Mouse (Mus musculus) G1E (cell line): Measurements from ENCODE around the gene Hoxb6.

Source experiments
- CTCF ChIP-seq: IDR thresholded peaks from 2 replicates; pipeline ENCODE4 v1.5.1; 2012; ENCODE audit warnings: low read depth, low read length, inconsistent platforms, mixed read lengths
- POLR2AphosphoS5 ChIP-seq: IDR thresholded peaks from 2 replicates; pipeline ENCODE4 v1.6.1; 2012; ENCODE audit warnings: low read depth, low read length, inconsistent platforms; ENCODE audit not compliant: insufficient replicate concordance
- TAL1 ChIP-seq: conservative IDR thresholded peaks from 2 replicates; pipeline ENCODE4 v1.6.1; 2012; ENCODE audit warnings: low read depth, low read length, inconsistent platforms, mixed read lengths

DNA sequence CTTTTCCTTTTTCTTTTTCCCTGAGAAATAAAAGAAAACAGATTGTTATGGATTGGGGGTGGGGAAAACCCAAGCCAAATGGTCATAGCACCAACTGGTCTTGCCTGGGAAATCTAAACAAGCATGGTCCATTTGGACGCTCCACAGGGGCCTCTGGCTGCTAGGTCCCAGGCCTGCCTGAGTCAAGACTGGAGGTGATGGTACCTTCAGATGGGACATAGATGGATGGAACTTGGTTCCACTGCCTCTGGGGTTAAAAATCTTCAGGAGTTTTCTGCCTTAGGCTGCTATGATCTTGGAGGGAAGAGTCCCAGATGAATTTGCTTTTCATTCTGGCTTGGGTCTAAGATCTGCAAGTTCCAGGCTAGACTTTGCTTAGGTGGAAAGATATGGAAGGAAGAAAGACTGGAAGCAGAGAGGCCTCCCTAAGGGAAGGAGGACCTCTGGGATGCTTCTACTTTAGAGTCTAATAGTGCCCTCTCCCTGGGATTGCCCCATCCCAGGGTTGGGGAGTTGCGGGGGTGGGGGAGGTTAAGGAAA is 51.0 kb downstream of the Hoxb6 start:
- no peak for TF ChIP-seq POLR2AphosphoS5
- TF ChIP-seq CTCF = no peak
- TF ChIP-seq TAL1 = no peak
